Mouse (Mus musculus) MEL (cell line): ENCODE measurements around the gene Nfyb. TPM values are rescaled to one million over a fixed set of nuclear protein-coding genes. Genes with fewer than 3 reads are reported as not detected.

ENCODE experiments used
- DNase-seq: peaks from one replicate; pipeline ENCODE4 v3.0.0; 2011; ENCODE audit warnings: low read depth, low spot score
- H3K27ac ChIP-seq: 2 replicates; pipeline ENCODE4 v1.5.1; 2012; ENCODE audit warnings: low read depth, mild to moderate bottlenecking, control low read depth, low read length, moderate library complexity; ENCODE audit not compliant: control insufficient read depth
- H3K27me3 ChIP-seq, 2 experiments: fragments of 150-350 bp in 1 of 2; sonication (generic) in 1 of 2; 2 replicates each; pipeline ENCODE4 v1.6.1; 2012; ENCODE audit warnings: low read length in 2 of 2, mild to moderate bottlenecking in 2 of 2, improper control_type of control experiment in 1 of 2, moderate library complexity in 1 of 2; ENCODE audit not compliant: insufficient read depth in 2 of 2, control insufficient read depth in 1 of 2
- H3K36me3 ChIP-seq, 2 experiments: 2 replicates each; pipeline ENCODE4 v1.6.1; 2012 to 2014; ENCODE audit warnings: low read length in 2 of 2, improper control_type of control experiment in 1 of 2, inconsistent platforms in 1 of 2, mild to moderate bottlenecking in 1 of 2; ENCODE audit not compliant: insufficient read depth in 2 of 2, control insufficient read depth in 1 of 2
- H3K4me1 ChIP-seq, 2 experiments: fragments of 150-350 bp in 1 of 2; sonication (generic) in 1 of 2; 2 replicates each; pipeline ENCODE4 v1.6.1; 2012; ENCODE audit warnings: low read length in 2 of 2, improper control_type of control experiment in 1 of 2, mild to moderate bottlenecking in 1 of 2; ENCODE audit not compliant: insufficient read depth in 2 of 2, control insufficient read depth in 1 of 2
- H3K4me3 ChIP-seq, 2 experiments: fragments of 150-350 bp in 1 of 2; sonication (generic) in 1 of 2; 2 replicates each; pipeline ENCODE4 v1.5.1; 2012; ENCODE audit warnings: low read depth in 2 of 2, low read length in 2 of 2, mild to moderate bottlenecking in 2 of 2, moderate library complexity in 2 of 2, control low read depth in 1 of 2, improper control_type of control experiment in 1 of 2; ENCODE audit not compliant: control insufficient read depth in 1 of 2, insufficient read depth in 1 of 2
- H3K79me2 ChIP-seq: 2 replicates; pipeline ENCODE4 v1.6.1; 2012; ENCODE audit warnings: mild to moderate bottlenecking, low read length, moderate library complexity; ENCODE audit not compliant: control insufficient read depth, poor library complexity, insufficient read depth
- H3K9ac ChIP-seq: 2 replicates; pipeline ENCODE4 v1.6.1; 2012; ENCODE audit warnings: low read depth, mild to moderate bottlenecking, control low read depth, low read length, moderate library complexity; ENCODE audit not compliant: control insufficient read depth, poor library complexity, severe bottlenecking
- H3K9me3 ChIP-seq: fragments of 150-350 bp; sonication (generic); replicated peaks from 2 replicates; pipeline ENCODE4 v1.6.1; 2012; ENCODE audit warnings: mild to moderate bottlenecking, low read length, improper control_type of control experiment, moderate library complexity; ENCODE audit not compliant: insufficient read depth
- CHD2 ChIP-seq: IDR thresholded peaks from 2 replicates; pipeline ENCODE4 v1.6.1; 2011; ENCODE audit warnings: low read length, improper control_type of control experiment
- CTCF ChIP-seq, 3 experiments: IDR thresholded peaks in 2 of 3; conservative IDR thresholded peaks in 1 of 3; 2 replicates each; pipeline ENCODE4 v1.5.1; 2011 to 2012; ENCODE audit warnings: low read length in 3 of 3, low read depth in 2 of 3, mild to moderate bottlenecking in 2 of 3, improper control_type of control experiment in 1 of 3, inconsistent platforms in 1 of 3, mixed read lengths in 1 of 3, moderate library complexity in 1 of 3; ENCODE audit not compliant: control insufficient read depth in 1 of 3, insufficient read depth in 1 of 3, poor library complexity in 1 of 3, severe bottlenecking in 1 of 3
- E2F4 ChIP-seq: IDR thresholded peaks from 2 replicates; pipeline ENCODE4 v1.6.1; 2011; ENCODE audit warnings: low read depth, low read length, improper control_type of control experiment, borderline replicate concordance
- ELF1 ChIP-seq: IDR thresholded peaks from 2 replicates; pipeline ENCODE4 v1.6.1; 2014; ENCODE audit warnings: low read depth, mild to moderate bottlenecking, inconsistent platforms, low read length, improper control_type of control experiment, moderate library complexity
- ETS1 ChIP-seq: IDR thresholded peaks from 2 replicates; pipeline ENCODE4 v1.6.1; 2012; ENCODE audit warnings: low read depth, mild to moderate bottlenecking, inconsistent platforms, low read length, improper control_type of control experiment, moderate library complexity
- GATA1 ChIP-seq: IDR thresholded peaks from 2 replicates; pipeline ENCODE4 v1.6.1; 2011; ENCODE audit warnings: low read depth, low read length, improper control_type of control experiment
- HCFC1 ChIP-seq: IDR thresholded peaks from 2 replicates; pipeline ENCODE4 v1.6.1; 2012; ENCODE audit warnings: low read depth, mild to moderate bottlenecking, inconsistent platforms, low read length, improper control_type of control experiment, moderate library complexity
- JUND ChIP-seq: IDR thresholded peaks from 2 replicates; pipeline ENCODE4 v1.6.1; 2011; ENCODE audit warnings: low read depth, mild to moderate bottlenecking, improper control_type of control experiment, low read length
- MYC ChIP-seq: IDR thresholded peaks from 2 replicates; pipeline ENCODE4 v1.6.1; 2011; ENCODE audit warnings: low read depth, mild to moderate bottlenecking, low read length, improper control_type of control experiment, moderate library complexity
- NELFE ChIP-seq: IDR thresholded peaks from 2 replicates; pipeline ENCODE4 v1.6.1; 2011; ENCODE audit warnings: low read depth, low read length, improper control_type of control experiment
- NRF1 ChIP-seq: IDR thresholded peaks from 2 replicates; pipeline ENCODE4 v1.6.1; 2014; ENCODE audit warnings: low read depth, mild to moderate bottlenecking, inconsistent platforms, low read length, improper control_type of control experiment, moderate library complexity; ENCODE audit not compliant: poor library complexity, insufficient read depth, severe bottlenecking
- POLR2AphosphoS2 ChIP-seq: IDR thresholded peaks from 2 replicates; pipeline ENCODE4 v1.6.1; 2011; ENCODE audit warnings: low read length, improper control_type of control experiment
- POLR2AphosphoS5 ChIP-seq: IDR thresholded peaks from 2 replicates; pipeline ENCODE4 v1.6.1; 2012; ENCODE audit warnings: low read depth, borderline replicate concordance, mild to moderate bottlenecking, inconsistent platforms, low read length, moderate library complexity, mixed read lengths
- RAD21 ChIP-seq: IDR thresholded peaks from 2 replicates; pipeline ENCODE4 v1.6.1; 2011; ENCODE audit warnings: mild to moderate bottlenecking, low read depth, low read length, improper control_type of control experiment
- RCOR1 ChIP-seq: IDR thresholded peaks from 2 replicates; pipeline ENCODE4 v1.6.1; 2012; ENCODE audit warnings: low read depth, mild to moderate bottlenecking, inconsistent platforms, low read length, improper control_type of control experiment
- SIN3A ChIP-seq: IDR thresholded peaks from 2 replicates; pipeline ENCODE4 v1.6.1; 2012; ENCODE audit warnings: low read length, improper control_type of control experiment, inconsistent platforms
- TAL1 ChIP-seq: IDR thresholded peaks from 2 replicates; pipeline ENCODE4 v1.6.1; 2012; ENCODE audit warnings: mild to moderate bottlenecking, inconsistent platforms, low read length, moderate library complexity, mixed read lengths
- TBP ChIP-seq: IDR thresholded peaks from 2 replicates; pipeline ENCODE4 v1.8.0; 2011; ENCODE audit warnings: low read depth, low read length, improper control_type of control experiment
- ZKSCAN1 ChIP-seq: IDR thresholded peaks from 2 replicates; pipeline ENCODE4 v1.6.1; 2012; ENCODE audit warnings: low read depth, mild to moderate bottlenecking, inconsistent platforms, low read length, improper control_type of control experiment, moderate library complexity
- ZMIZ1 ChIP-seq: IDR thresholded peaks from 2 replicates; pipeline ENCODE4 v1.6.1; 2012; ENCODE audit warnings: low read depth, mild to moderate bottlenecking, inconsistent platforms, low read length, improper control_type of control experiment, moderate library complexity
- polyA plus RNA-seq, 2 experiments: library from polyadenylated mRNA; stranded (reverse) in 1 of 2; unstranded in 1 of 2; fragments of >175 nt in 1 of 2; fragments of >200 nt in 1 of 2; gene quantifications; 2 replicates each; pipeline versions ENCODE4 v1.2.1 to v1.2.4; 2012; ENCODE audit warnings: low replicate concordance in 2 of 2, low read depth in 1 of 2; ENCODE audit not compliant: insufficient read length in 2 of 2, insufficient read depth in 1 of 2, missing spikeins in 1 of 2
- total RNA-seq: library from RNA; depleted of rRNA; stranded (reverse); fragments of 300-350 nt; gene quantifications from 2 replicates; pipeline ENCODE4 v1.2.3, GENCODE M21; 2012

Nfyb gene
- total and polyA plus RNA-seq, 3 experiments = 32.6 to 38.3 TPM; not detected in 1

GRCm38 (mm10) chr10:82752921-82753320 is 11.0 kb downstream of the Nfyb start:
- no peaks in the 10 kb centered on the region for H3K9me3 ChIP-seq
- no peak overlapping the region for H3K4me3 ChIP-seq
- H3K4me1 ChIP-seq = no peaks in the 10 kb centered on the region
- no peaks in the 10 kb centered on the region for H3K79me2 ChIP-seq
- no peaks in the 10 kb centered on the region for H3K27me3 ChIP-seq
- H3K36me3 ChIP-seq = peaks cover 0 to 50% of the 10 kb centered on the region in 2 experiments; a peak in 2 of 4 replicates
- DNase-seq = no peak
- no peak overlapping the region for H3K9ac ChIP-seq
- no peak overlapping the region for H3K27ac ChIP-seq
- no peak for TF ChIP-seq ZMIZ1
- no peak for TF ChIP-seq JUND
- no peak for TF ChIP-seq GATA1

- peaks cover 0 to 6% of the 10 kb centered on the region in 2 experiments; a peak in 1 of 4 replicates for H3K4me1 ChIP-seq
Measured at GRCm38 (mm10) chr10:82750778-82751177, 13.2 kb downstream of the Nfyb start.

GRCm38 (mm10) chr10:82746988-82747850 is 16.7 kb downstream of the Nfyb start:
- no peak for DNase-seq
- peaks cover 8 to 10% of the 10 kb centered on the region in 2 experiments for H3K4me1 ChIP-seq
- H3K9me3 ChIP-seq = no peaks in the 10 kb centered on the region
- peaks cover 9 to 32% of the 10 kb centered on the region in 2 experiments for H3K36me3 ChIP-seq
- H3K9ac ChIP-seq = no peak overlapping the region
- H3K4me3 ChIP-seq = no peak overlapping the region
- H3K27ac ChIP-seq = no peak overlapping the region
- TF ChIP-seq NELFE = no peak
- no peak for TF ChIP-seq TBP
- no peak for TF ChIP-seq NRF1
- no peak for TF ChIP-seq HCFC1
- no peak for TF ChIP-seq CTCF (IDR thresholded peaks at IDR 0.05 in 2 of 3, conservative IDR thresholded peaks at IDR 0.05 in 1 of 3; ENCODE audit: control insufficient read depth in 1 of 3, insufficient read depth in 1 of 3, low read depth in 2 of 3, low read length in 3 of 3, poor library complexity in 1 of 3, severe bottlenecking in 1 of 3)
- no peak for TF ChIP-seq ETS1
- TF ChIP-seq E2F4 = no peak
- no peak for TF ChIP-seq POLR2AphosphoS2
- no peak for TF ChIP-seq ZKSCAN1
- no peak for TF ChIP-seq MYC
- TF ChIP-seq RAD21 = no peak
- TF ChIP-seq POLR2AphosphoS5 = no peak
- no peak for TF ChIP-seq SIN3A
- TF ChIP-seq ELF1 = no peak
- TF ChIP-seq RCOR1 = no peak
- TF ChIP-seq CHD2 = no peak
- no peaks in the 10 kb centered on the region for H3K79me2 ChIP-seq
- no peaks in the 10 kb centered on the region for H3K27me3 ChIP-seq

More at GRCm38 (mm10) chr10:82750778-82751177, 13.2 kb downstream of the Nfyb start:
- no peak for DNase-seq
- Histone ChIP-seq H3K79me2 (no peaks in the 10 kb centered on the region), H3K4me3 (no peak overlapping the region), H3K36me3 (peaks cover 0 to 48% of the 10 kb centered on the region in 2 experiments; a peak in 2 of 4 replicates), H3K9me3 (no peaks in the 10 kb centered on the region), H3K27ac (no peak overlapping the region), H3K9ac (no peak overlapping the region), H3K27me3 (no peaks in the 10 kb centered on the region)
- TF ChIP-seq RAD21 (no peak), MYC (no peak), TAL1 (no peak), JUND (no peak)
